Mouse (Mus musculus): ENCODE measurements around the gene Pcgf5.

GRCm38 (mm10) chr19:36348161-36348800 is at the start of gene Pcgf5:
- no peak for TF ChIP-seq CTCF (IDR thresholded peaks at IDR 0.05; ENCODE audit: low read depth, low read length)
- no peak for TF ChIP-seq POLR2A (IDR thresholded peaks at IDR 0.05; ENCODE audit: borderline replicate concordance, low read depth, low read length)
